1 mouse cellular context compared by ENCODE assay signal in genomic region chr3:87984094-87984493, GRCm38 (mm10).
A peak's percentile ranks its signal among the peaks of the same experiment; 100 is the strongest.
TF ChIP-seq lines count a peak whose summit lies in the region.

No protein-coding gene starts in this region.

TF ChIP-seq in CH12.LX, 34 proteins besides CTCF, POLR2A, EP300 and RAD21 (continued from another document):
- 0 out of 2 replicates have a peak, but pooled peaks have one; percentile 13 for TF ChIP-seq CHD2 (IDR thresholded peaks at IDR 0.05; ENCODE audit: low read length)
- no peak for TF ChIP-seq USF1 (IDR thresholded peaks at IDR 0.05; ENCODE audit: low read depth, low read length)
- TF ChIP-seq E2F4 (IDR thresholded peaks at IDR 0.05; ENCODE audit: insufficient replicate concordance, low read depth, low read length), result no peak
- TF ChIP-seq IRF4 (IDR thresholded peaks at IDR 0.05; ENCODE audit: low read depth, low read length), result no peak
- no peak for TF ChIP-seq SMC3 (IDR thresholded peaks at IDR 0.05; ENCODE audit: low read depth, low read length)
- TF ChIP-seq TCF12 (IDR thresholded peaks at IDR 0.05; ENCODE audit: low read depth, low read length), result peak; percentile 86
- TF ChIP-seq MAX (IDR thresholded peaks at IDR 0.05; ENCODE audit: low read length), result no peak
- TF ChIP-seq MAFK (IDR thresholded peaks at IDR 0.05; ENCODE audit: insufficient replicate concordance, low read length), result no peak
- TF ChIP-seq UBTF (IDR thresholded peaks at IDR 0.05; ENCODE audit: low read depth, low read length), result no peak
- no peak for TF ChIP-seq PAX5 (IDR thresholded peaks at IDR 0.05; ENCODE audit: low read length)
- TF ChIP-seq MYC (IDR thresholded peaks at IDR 0.05; ENCODE audit: low read depth, low read length), result no peak
- TF ChIP-seq SIN3A (IDR thresholded peaks at IDR 0.05; ENCODE audit: low read length), result no peak
- peak; percentile 87 for TF ChIP-seq MEF2A (IDR thresholded peaks at IDR 0.05; ENCODE audit: borderline replicate concordance, low read depth, low read length)
- TF ChIP-seq RCOR1 (conservative IDR thresholded peaks at IDR 0.05; ENCODE audit: low read depth, low read length), result no peak
- TF ChIP-seq BHLHE40 (IDR thresholded peaks at IDR 0.05; ENCODE audit: low read depth, low read length), result peak; percentile 86
- no peak for TF ChIP-seq POLR2AphosphoS2 (IDR thresholded peaks at IDR 0.05; ENCODE audit: low read depth, low read length)
- TF ChIP-seq GABPA (IDR thresholded peaks at IDR 0.05; ENCODE audit: insufficient replicate concordance, low read depth, low read length), result no peak
- peak; percentile 92 for TF ChIP-seq ETS1 (conservative IDR thresholded peaks at IDR 0.05; ENCODE audit: low read depth, low read length)
- no peak for TF ChIP-seq NRF1 (IDR thresholded peaks at IDR 0.05; ENCODE audit: low read depth, low read length)
- TF ChIP-seq HCFC1 (IDR thresholded peaks at IDR 0.05; ENCODE audit: low read depth, low read length), result no peak
